Mouse (Mus musculus): ENCODE results near the gene Elmo1. TPM values are rescaled to one million over a fixed set of nuclear protein-coding genes. Genes with fewer than 3 reads are reported as not detected.
A peak's percentile ranks its signal among the peaks of the same experiment; 100 is the strongest.

The Elmo1 gene
- polyA plus RNA-seq, 1 experiment from 2014 or later, result 37.1 TPM

- no peak overlapping the region for H3K4me2 ChIP-seq
- H3K27ac ChIP-seq, result no peak overlapping the region
- no peaks in the 10 kb centered on the region for H3K9me3 ChIP-seq
- H3K4me3 ChIP-seq, result no peak overlapping the region
- H3K9ac ChIP-seq, result no peak overlapping the region
- WGBS, result 64% methylated on average over 11 of the region's 11 CpGs
- no peak for ATAC-seq (ENCODE audit: borderline replicate concordance, extremely low read depth, low FRiP score, low TSS enrichment)
- H3K27me3 ChIP-seq, result no peaks in the 10 kb centered on the region
- H3K36me3 ChIP-seq, result no peaks in the 10 kb centered on the region
- H3K4me1 ChIP-seq, result peaks cover 17% of the 10 kb centered on the region
Measured at GRCm38 (mm10) chr13:20227923-20228705, 137.7 kb downstream of the Elmo1 start.

DNA sequence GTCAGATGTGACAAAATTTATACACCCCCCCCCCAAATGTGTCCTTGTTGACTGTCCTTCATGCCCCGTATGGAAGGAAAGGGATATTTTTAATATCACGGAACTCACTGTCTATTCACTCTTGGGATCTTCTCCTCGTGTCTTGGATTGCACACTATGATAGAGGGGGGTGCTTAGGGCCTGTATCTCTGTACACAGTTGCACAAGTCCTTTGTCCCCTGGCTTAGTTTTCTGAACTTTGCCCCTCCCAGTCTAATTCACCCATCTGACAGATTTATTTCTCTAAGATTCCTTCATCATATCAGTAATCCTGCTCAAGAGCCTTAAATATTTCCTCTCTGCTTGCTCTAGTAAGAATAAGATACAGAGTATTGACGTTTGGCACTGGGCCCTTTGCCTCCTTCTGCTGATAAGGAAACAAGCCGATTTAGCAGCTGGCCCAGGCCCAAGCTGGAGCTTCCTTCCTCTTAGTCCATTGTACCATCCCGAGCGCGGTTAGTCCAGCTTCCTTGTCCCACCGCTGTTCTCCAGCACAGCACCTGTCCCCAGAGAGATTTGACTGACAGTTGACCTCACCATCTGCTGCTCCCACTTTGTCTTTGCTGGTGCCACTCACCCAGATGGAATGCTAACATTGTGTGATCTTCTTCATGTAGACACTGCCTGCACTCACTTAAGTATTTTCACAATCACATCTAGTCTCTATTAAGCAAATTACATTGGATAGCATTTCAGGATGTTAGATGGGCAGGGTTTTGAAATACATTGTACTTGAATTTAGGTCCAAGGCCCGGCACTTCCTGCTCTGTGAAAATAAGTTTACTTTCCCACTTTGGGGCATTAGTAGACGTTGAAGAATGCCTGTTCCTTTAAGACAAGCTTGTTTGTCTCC lies 141.7 kb downstream of the Elmo1 start:
- Histone ChIP-seq H3K9me3 (no peaks in the 10 kb centered on the region), H3K4me1 (peaks cover 17% of the 10 kb centered on the region), H3K27me3 (no peaks in the 10 kb centered on the region), H3K4me3 (no peak overlapping the region), H3K4me2 (no peak overlapping the region), H3K36me3 (no peaks in the 10 kb centered on the region), H3K9ac (no peak overlapping the region), H3K27ac (peak overlapping the region; percentile 64)
- 30% methylated on average over 11 of the region's 11 CpGs for WGBS
- ATAC-seq (ENCODE audit: borderline replicate concordance, extremely low read depth, low FRiP score, low TSS enrichment), result peak; percentile 67

DNA sequence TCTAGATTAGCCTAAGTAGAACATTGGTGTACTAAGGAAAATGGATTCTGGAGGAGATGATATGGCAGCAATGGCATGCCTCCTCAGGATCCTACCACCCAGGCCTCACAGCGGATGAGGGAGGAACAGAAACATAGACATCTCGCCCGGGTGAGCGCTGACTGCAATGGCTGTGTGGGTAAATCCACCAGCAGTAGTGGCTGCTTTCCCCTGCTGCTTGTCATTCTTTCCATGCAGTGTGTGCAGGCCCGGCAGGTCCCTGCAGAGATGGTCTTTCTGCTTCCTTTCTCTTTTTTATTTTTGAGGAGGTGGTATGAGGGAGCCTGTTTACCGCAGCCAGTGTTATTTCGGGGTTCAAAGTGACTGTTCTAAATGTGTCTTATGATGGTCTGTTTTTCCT lies 143.3 kb downstream of the Elmo1 start:
- Histone ChIP-seq H3K27me3 (no peaks in the 10 kb centered on the region), H3K9me3 (no peaks in the 10 kb centered on the region), H3K36me3 (no peaks in the 10 kb centered on the region), H3K4me2 (no peak overlapping the region), H3K9ac (no peak overlapping the region), H3K4me1 (peaks cover 20% of the 10 kb centered on the region), H3K27ac (no peak overlapping the region), H3K4me3 (no peak overlapping the region)
- 83% methylated on average over 7 of the region's 7 CpGs for WGBS
- no peak for ATAC-seq (ENCODE audit: borderline replicate concordance, extremely low read depth, low FRiP score, low TSS enrichment)

- no peak overlapping the region for H3K27ac ChIP-seq
- 57% methylated on average over 5 of the region's 5 CpGs for WGBS
- ATAC-seq (ENCODE audit: borderline replicate concordance, extremely low read depth, low FRiP score, low TSS enrichment), result no peak
Measured at GRCm38 (mm10) chr13:20237615-20238014, 147.2 kb downstream of the Elmo1 start.

DNA sequence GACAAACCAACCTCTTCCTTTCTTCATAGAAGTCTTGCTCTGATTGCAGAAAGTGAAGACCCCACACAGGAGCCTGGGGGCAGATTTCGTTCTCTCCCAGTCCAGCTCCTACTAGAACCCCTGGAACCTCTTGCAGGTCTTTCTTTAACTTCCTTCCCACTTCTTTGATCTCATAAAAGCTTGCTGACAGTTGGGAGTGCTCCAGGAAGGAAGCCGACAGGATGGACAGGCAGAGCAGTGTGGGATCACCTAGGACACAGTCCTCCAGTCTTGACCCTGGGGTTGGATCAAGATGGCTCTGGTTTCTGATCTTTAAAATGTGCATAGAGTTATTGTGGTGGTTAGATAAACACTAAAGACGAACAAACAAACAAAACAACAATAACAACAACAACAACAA lies 147.8 kb downstream of the Elmo1 start:
- Histone ChIP-seq H3K36me3 (no peaks in the 10 kb centered on the region), H3K9ac (no peak overlapping the region), H3K4me2 (no peak overlapping the region), H3K27me3 (no peaks in the 10 kb centered on the region), H3K4me3 (no peak overlapping the region), H3K27ac (no peak overlapping the region), H3K9me3 (no peaks in the 10 kb centered on the region), H3K4me1 (peaks cover 3% of the 10 kb centered on the region; the same call in 1 of the 2 replicates)
- no peak for ATAC-seq (ENCODE audit: borderline replicate concordance, extremely low read depth, low FRiP score, low TSS enrichment)
- WGBS, result 47% methylated on average over 3 of the region's 3 CpGs

More at GRCm38 (mm10) chr13:20237615-20238014, 147.2 kb downstream of the Elmo1 start:
- H3K9me3 ChIP-seq, result no peaks in the 10 kb centered on the region
- no peak overlapping the region for H3K4me3 ChIP-seq
- H3K4me1 ChIP-seq, result peaks cover 4% of the 10 kb centered on the region; the same call in 1 of the 2 replicates
- H3K27me3 ChIP-seq, result no peaks in the 10 kb centered on the region
- H3K36me3 ChIP-seq, result no peaks in the 10 kb centered on the region
- H3K4me2 ChIP-seq, result no peak overlapping the region
- no peak overlapping the region for H3K9ac ChIP-seq

DNA sequence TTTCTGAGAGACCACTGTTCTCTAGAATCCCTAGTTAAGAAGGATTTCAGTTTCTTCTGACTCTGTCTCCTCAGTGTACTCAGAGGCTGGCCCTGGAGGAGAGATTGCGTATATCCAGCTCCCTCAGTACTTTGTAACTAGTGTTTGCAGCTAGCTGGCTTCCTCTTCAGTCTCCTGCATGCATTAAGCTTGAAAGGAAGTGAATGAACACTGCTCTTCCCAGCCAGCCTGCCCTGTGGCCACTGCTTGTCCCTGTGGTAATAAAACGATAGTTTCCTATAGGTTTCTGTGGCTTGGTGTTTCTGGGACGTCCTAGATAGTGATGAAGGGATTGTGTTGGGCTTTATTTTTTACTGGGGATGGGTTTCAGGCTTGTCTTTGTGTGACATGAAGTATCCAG lies 148.3 kb downstream of the Elmo1 start:
- Histone ChIP-seq H3K36me3 (no peaks in the 10 kb centered on the region), H3K27ac (no peak overlapping the region), H3K27me3 (no peaks in the 10 kb centered on the region), H3K4me3 (no peak overlapping the region), H3K9ac (no peak overlapping the region), H3K4me1 (peaks cover 3% of the 10 kb centered on the region; the same call in 1 of the 2 replicates), H3K4me2 (no peak overlapping the region), H3K9me3 (no peaks in the 10 kb centered on the region)
- ATAC-seq (ENCODE audit: borderline replicate concordance, extremely low read depth, low FRiP score, low TSS enrichment), result no peak
- WGBS, result 78% methylated on average over 3 of the region's 3 CpGs

DNA sequence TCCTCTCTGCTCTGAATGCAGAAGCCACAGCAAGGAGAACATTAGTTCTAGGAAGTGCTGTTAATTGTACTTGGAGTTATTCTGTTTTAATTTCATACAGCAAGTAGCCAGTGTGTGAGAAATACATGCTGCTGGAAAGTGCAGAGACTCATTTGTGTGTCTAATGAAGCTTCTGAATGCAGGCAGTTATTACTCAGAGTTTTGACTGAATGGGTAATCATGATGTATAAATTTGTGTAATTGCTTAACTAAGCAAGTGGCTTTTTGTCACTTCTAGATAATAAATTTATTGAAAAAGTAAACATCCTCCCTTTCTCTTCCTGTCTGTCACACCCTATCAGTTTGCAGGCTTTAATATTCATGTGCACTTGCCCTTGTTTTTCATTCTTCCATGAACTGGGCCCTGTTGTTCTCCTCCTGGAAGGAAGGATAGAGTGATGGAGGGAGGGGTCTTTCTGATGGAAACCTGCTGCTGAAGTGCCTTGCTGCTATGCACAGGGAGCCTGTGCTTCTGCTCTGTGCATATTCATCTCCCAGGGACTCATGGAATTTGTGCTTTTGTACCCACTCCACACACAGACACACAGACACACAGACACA lies 159.8 kb downstream of the Elmo1 start:
- no peak overlapping the region for H3K27ac ChIP-seq
- ATAC-seq (ENCODE audit: borderline replicate concordance, extremely low read depth, low FRiP score, low TSS enrichment), result no peak
- H3K4me1 ChIP-seq, result peaks cover 5% of the 10 kb centered on the region; the same call in 1 of the 2 replicates

DNA sequence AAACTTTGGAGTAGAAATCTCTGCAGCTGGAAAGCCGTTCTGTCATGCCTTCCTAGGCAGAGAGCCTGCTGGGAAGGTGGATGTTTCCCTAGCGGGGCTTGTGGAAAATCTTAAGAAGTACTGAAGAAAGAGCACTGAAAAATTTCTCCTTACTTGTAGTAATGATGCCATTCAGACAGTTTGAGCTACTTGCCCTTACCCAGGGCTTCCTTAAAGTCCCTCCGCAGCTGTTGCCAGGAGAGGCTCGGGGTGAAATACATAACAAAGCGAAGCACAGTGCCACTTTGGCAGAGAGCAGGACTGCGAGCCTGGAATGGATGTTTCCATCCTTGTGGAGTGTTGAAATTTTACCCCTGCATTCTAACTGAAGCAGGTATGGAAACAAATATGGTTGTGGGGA lies 164.5 kb downstream of the Elmo1 start:
- H3K9me3 ChIP-seq, result no peaks in the 10 kb centered on the region
- ATAC-seq (ENCODE audit: borderline replicate concordance, extremely low read depth, low FRiP score, low TSS enrichment), result no peak
- H3K36me3 ChIP-seq, result no peaks in the 10 kb centered on the region
- no peak overlapping the region for H3K9ac ChIP-seq
- 69% methylated on average over 6 of the region's 6 CpGs for WGBS
- H3K4me1 ChIP-seq, result peaks cover 8% of the 10 kb centered on the region; the same call in 1 of the 2 replicates
- H3K4me2 ChIP-seq, result no peak overlapping the region
- H3K27ac ChIP-seq, result peak overlapping the region; percentile 55
- H3K4me3 ChIP-seq, result no peak overlapping the region
- no peaks in the 10 kb centered on the region for H3K27me3 ChIP-seq

More for the DNA sequence above, 159.8 kb downstream of the Elmo1 start:
- Histone ChIP-seq H3K4me2 (no peak overlapping the region), H3K36me3 (no peaks in the 10 kb centered on the region), H3K4me3 (no peak overlapping the region), H3K27me3 (no peaks in the 10 kb centered on the region), H3K9ac (no peak overlapping the region), H3K9me3 (no peaks in the 10 kb centered on the region)

DNA sequence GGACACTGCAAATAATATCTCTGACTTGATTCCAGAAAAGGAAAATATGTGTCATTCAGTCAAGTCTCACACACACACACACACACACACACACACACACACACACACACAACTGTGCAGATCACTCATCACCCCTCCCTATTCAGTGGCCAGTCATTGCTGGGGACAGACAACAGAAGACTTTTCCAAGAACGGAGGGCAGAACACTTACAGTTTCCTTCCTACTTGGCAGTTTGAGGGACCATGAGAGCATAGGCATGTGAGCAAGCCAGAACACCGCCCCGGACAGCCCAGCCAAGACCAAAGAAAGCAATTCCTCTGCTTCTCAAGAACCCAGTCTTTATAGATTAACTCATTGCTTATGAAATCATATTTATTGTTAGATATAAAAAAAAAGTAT lies 165.0 kb downstream of the Elmo1 start:
- H3K4me3 ChIP-seq, result no peak overlapping the region
- 59% methylated on average over 3 of the region's 3 CpGs for WGBS
- 0 out of 2 replicates have a peak, but pooled peaks cover 8% of the 10 kb centered on the region for H3K4me1 ChIP-seq
- 0 out of 2 replicates have a peak overlapping the region, but pooled peaks have one; percentile 55 for H3K27ac ChIP-seq
- H3K9ac ChIP-seq, result no peak overlapping the region
- no peaks in the 10 kb centered on the region for H3K36me3 ChIP-seq
- no peaks in the 10 kb centered on the region for H3K27me3 ChIP-seq
- no peaks in the 10 kb centered on the region for H3K9me3 ChIP-seq
- H3K4me2 ChIP-seq, result no peak overlapping the region
- peak; percentile 62; the same call in 1 of the 2 replicates for ATAC-seq (ENCODE audit: borderline replicate concordance, extremely low read depth, low FRiP score, low TSS enrichment)

DNA sequence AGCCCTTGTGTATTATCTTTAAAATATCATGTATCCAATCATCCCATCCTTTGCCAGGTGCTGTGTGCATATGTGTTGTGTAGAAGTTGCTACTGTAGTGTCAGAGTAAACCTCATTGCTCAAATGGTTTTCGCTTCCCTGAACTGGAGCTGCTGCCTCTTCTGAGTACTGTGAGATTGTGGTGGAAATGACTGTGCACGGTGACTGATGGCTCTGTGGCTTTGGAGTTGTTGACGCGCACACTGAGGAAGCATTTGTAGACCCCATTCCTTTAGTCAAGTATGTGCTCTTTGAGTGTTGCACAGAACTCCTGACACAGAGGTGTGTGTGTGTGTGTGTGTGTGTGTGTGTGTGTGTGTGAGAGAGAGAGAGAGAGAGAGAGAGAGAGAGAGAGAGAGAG lies 166.2 kb downstream of the Elmo1 start:
- H3K4me3 ChIP-seq, result no peak overlapping the region
- WGBS, result 92% methylated on average over 4 of the region's 4 CpGs

DNA sequence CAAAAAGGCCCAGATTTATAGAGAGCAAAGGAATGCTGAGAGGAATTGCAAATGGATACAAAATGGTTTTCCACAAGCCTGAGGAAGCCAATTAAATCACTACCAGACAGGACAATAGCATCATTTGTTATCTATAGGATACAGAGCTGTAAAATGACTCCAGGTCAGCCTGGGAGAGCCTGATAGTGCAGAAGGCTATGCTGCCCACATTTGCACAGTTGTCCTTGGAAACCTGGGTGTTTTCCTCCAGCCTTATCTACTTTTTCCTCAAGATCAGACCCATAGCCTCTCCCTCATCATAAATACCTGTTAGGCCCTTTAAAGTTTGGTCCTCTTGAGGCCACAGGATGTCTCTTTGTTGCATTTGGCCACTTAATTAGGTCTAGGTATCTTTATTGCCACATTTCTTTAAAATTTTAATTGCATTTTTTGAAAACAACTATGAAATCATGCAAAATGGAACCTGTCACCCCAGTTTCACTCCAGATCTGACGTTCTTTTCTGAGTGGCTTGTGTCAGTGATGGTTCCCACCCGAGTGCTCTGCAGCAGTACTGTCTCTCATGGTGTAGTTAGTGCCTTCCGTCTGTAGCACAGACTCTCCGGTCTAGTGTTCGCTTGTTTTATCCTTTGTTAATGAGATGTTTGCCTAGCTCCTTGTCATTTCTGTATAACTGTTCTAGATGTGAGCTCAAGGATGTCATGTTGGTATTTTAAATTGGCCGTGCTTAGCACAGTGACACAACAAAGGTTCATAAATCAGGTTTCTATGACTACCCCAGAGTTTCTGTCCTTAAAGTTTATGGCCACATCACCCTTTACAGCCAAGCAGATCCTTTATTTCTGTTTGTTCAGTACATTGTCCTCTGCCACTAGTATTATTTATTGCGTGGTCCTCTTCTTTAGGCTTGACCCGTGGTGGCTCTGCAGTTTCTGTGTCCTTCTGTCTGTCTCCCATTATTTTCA lies 167.4 kb downstream of the Elmo1 start:
- Histone ChIP-seq H3K9ac (no peak overlapping the region), H3K4me3 (no peak overlapping the region), H3K9me3 (no peaks in the 10 kb centered on the region), H3K36me3 (peaks cover 6% of the 10 kb centered on the region), H3K4me1 (0 out of 2 replicates have a peak, but pooled peaks cover 8% of the 10 kb centered on the region), H3K27me3 (no peaks in the 10 kb centered on the region), H3K27ac (peak overlapping the region; percentile 65), H3K4me2 (no peak overlapping the region)
- WGBS, result 38% methylated on average over 8 of the region's 8 CpGs
- ATAC-seq (ENCODE audit: borderline replicate concordance, extremely low read depth, low FRiP score, low TSS enrichment), result peak; percentile 83

More for the DNA sequence above, 166.2 kb downstream of the Elmo1 start:
- Histone ChIP-seq H3K9me3 (no peaks in the 10 kb centered on the region), H3K27me3 (no peaks in the 10 kb centered on the region), H3K27ac (peak overlapping the region; percentile 65; the same call in 1 of the 2 replicates), H3K36me3 (no peaks in the 10 kb centered on the region), H3K4me1 (0 out of 2 replicates have a peak, but pooled peaks cover 8% of the 10 kb centered on the region), H3K4me2 (no peak overlapping the region), H3K9ac (no peak overlapping the region)
- ATAC-seq (ENCODE audit: borderline replicate concordance, extremely low read depth, low FRiP score, low TSS enrichment), result no peak
